ENCODE assay signal across 28 mouse cellular contexts in the genomic region with DNA sequence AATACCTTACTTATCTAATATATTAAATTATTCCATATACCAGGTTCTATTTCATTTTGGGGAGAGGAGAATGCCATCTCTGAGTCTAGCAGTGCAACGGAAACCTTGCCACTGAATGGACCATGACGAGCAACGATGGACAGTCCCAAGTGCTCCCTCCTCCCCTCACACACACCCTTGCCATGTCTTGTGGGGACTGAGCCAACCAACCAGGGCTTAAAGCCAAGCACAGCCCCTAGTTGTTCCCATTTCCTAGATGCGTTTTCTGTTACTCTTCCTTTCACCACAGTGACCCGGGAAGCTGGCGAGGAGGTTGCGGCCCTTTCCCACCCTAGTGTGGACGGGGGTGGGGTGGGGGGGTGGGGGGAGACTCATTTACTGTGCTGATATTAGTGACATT.
"Had no signal": no experiment of that assay in that cellular context is flagged by ENCODE, and none has a peak within 500 bp of the region (broad histone marks: within the 10 kb centered on the region; RNA-seq: fewer than 3 reads in every experiment).

No protein-coding gene starts in this region.

- H3K4me3 ChIP-seq: limb, embryonic 10.5 days; limb, embryonic 12.5 days; limb, embryonic 13.5 days; limb, embryonic 15.5 days; liver, embryonic 12.5 days; liver, embryonic 13.5 days; liver, embryonic 15.5 days; lung, embryonic 15.5 days; megakaryocyte, embryonic 14.5 days; midbrain, embryonic 10.5 days; midbrain, embryonic 12.5 days; midbrain, embryonic 13.5 days; midbrain, embryonic 15.5 days; myocyte; neural tube, embryonic 12.5 days; neural tube, embryonic 13.5 days had no signal

- H3K4me1 ChIP-seq: limb, embryonic 10.5 days; limb, embryonic 12.5 days; limb, embryonic 13.5 days; limb, embryonic 15.5 days; liver, embryonic 13.5 days; liver, embryonic 15.5 days; midbrain, embryonic 10.5 days; midbrain, embryonic 12.5 days; midbrain, embryonic 13.5 days; midbrain, embryonic 15.5 days; neural tube, embryonic 12.5 days; neural tube, embryonic 13.5 days had no signal

- H3K27me3 ChIP-seq: limb, embryonic 12.5 days; limb, embryonic 13.5 days; limb, embryonic 15.5 days; liver, embryonic 12.5 days; liver, embryonic 13.5 days; liver, embryonic 15.5 days; lung, embryonic 15.5 days; megakaryocyte, embryonic 14.5 days; midbrain, embryonic 12.5 days; midbrain, embryonic 13.5 days; midbrain, embryonic 15.5 days; neural tube, embryonic 12.5 days; neural tube, embryonic 13.5 days had no signal

- DNase-seq: liver; liver, embryonic 13.5 days; liver, postnatal 0 days; lung, adult 18-20 months; lung, adult 2 months; lung, embryonic 14.5 days; lung, postnatal 10 days; lung, postnatal 14 days; lung, postnatal 36 days; lung, postnatal 4 days; midbrain, embryonic 14.5 days had no signal

- H3K27ac ChIP-seq: limb, embryonic 10.5 days; limb, embryonic 12.5 days; limb, embryonic 13.5 days; limb, embryonic 15.5 days; liver, embryonic 12.5 days; liver, embryonic 13.5 days; liver, embryonic 14.5 days; liver, embryonic 15.5 days; lung, embryonic 15.5 days; macrophage; midbrain, embryonic 10.5 days; midbrain, embryonic 12.5 days; midbrain, embryonic 13.5 days; midbrain, embryonic 15.5 days; neural tube, embryonic 12.5 days; neural tube, embryonic 13.5 days had no signal
